Mouse (Mus musculus) gastrocnemius, adult 2 months (tissue): ENCODE results near the gene Tmem45b. TPM values are rescaled to one million over a fixed set of nuclear protein-coding genes. Genes with fewer than 3 reads are reported as not detected.
"Not testable (repeated sequence)": the region's sequence is repeated elsewhere in the genome, so short reads cannot be mapped to it uniquely, and the experiment has no call there.

ENCODE experiments used
- DNase-seq: peaks from one replicate; pipeline ENCODE4 v3.0.0; 2022
- H3K27ac ChIP-seq: fragments of 200-600 bp; 2 replicates; pipeline ENCODE4 v1.8.1; 2022; ENCODE audit warnings: mild to moderate bottlenecking
- H3K4me3 ChIP-seq: fragments of 200-600 bp; 2 replicates; pipeline ENCODE4 v1.8.1; 2022; ENCODE audit warnings: mild to moderate bottlenecking, moderate library complexity
- CTCF ChIP-seq: fragments of 200-600 bp; IDR thresholded peaks from 2 replicates; pipeline ENCODE4 v1.8.1; 2022; ENCODE audit warnings: antibody characterized with exemption, mild to moderate bottlenecking, moderate library complexity
- intact Hi-C: fragments of 180-260 bp; cut with DNase I; formaldehyde crosslinking; loops from one replicate; pipeline ENCODE4 v1.15.1; 2025
- long read RNA-seq, 2 experiments: library from polyadenylated mRNA; stranded (forward); transcript quantifications; one replicate each; pipeline ENCODE4 v2.0.0; 2021
- total RNA-seq, 2 experiments: library from RNA; stranded (reverse); gene quantifications; 2 replicates each; pipeline ENCODE4 v1.2.3; 2021

Tmem45b gene
- under 1 TPM in 1 of 2 experiments, not detected in 1; 0.45 TPM for total RNA-seq
- long read RNA-seq, experiment 1, result 0 reads
- long read RNA-seq, experiment 2, partial matches to known transcripts, result 0 of 1 reads
- long read RNA-seq, experiment 2, other reads (novel, unspliced or antisense), result 1 of 1 reads

DNA sequence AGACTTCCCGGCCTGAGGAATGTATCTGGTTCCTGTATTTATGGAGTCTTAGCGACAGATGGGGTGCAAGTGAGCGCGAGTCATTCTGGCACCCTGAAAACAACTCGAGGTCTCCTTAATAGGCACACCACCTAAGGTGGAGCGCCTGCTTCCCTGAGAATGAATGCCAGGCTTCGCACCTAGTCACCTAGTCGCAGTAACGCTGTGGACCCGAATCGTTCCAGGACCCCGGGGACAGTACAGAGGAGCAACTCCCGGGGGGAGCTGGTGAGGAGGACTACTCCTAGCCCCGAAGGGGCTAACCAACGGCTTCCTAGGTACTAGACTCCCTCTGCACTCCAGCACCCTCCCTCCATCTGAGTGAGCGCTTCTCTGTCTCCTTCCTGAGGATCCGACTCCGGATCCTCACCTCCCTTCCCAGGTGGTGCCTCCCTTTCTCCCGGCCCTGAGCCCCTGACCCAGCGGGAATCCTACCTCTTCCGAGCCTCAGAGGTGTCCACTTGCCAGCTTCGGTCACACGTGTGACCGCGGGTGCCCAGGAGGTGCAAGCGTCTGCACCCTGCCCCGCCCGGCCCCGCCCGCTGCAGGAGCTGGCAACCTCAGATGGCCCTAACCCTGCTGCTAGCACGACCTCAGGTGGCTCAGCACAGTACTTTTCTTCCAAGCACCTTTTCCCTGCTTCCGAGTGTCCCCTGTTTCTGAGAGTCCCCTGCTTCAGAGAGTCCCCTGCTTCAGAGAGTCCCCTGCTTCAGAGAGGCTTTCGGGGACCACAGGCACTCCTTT, at the start of gene Tmem45b:
Tmem45b (minus strand) TSS at position 771 of the 783 bp plus-strand sequence.
- no peak within 1 kb of the TSS for H3K4me3 ChIP-seq
- H3K27ac ChIP-seq, result no peak within 1 kb of the TSS
- DNase-seq, result no peak
- no peak for TF ChIP-seq CTCF
- intact Hi-C loops, result no loop called here

DNA sequence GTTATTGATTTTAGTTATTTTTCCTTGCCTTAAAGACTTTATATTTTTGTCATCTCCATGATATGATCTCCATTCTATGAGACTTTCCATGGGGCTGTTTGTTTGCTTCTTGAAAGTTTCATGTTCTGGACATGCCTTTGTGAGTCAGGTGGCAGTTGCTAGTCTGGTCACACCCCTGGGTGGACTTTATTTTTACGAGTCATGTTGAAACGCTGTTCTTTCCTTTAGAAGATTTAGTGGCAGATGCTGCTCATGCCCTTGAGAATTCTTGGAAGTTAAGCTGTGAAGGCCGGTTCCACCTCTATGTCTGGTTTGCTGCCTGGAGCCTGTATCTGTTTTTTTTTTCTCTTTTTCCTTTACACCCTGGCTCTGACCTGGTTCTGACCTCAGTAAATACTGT, 43.9 kb upstream of the Tmem45b start:
- no peak overlapping the region for H3K27ac ChIP-seq
- no peak for DNase-seq
- TF ChIP-seq CTCF, result no peak
- no peak overlapping the region for H3K4me3 ChIP-seq
- intact Hi-C loops, result no loop called here

DNA sequence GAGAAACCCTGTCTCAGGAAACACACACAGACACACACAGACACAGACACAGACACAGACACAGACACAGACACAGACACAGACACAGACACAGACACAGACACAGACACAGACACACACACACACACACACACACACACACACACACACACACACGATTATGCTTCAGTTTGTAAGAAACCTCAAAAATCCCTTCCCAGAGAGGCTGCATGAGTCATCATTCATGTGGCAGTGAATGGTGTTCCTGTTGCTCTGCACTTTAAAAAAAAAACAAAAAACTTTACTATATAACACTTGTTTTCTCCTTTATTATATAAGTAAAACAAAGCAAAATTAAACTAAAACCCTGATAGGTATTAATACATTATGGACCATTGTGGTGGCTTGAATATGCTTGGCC, 37.0 kb upstream of the Tmem45b start:
- H3K4me3 ChIP-seq, result not testable (repeated sequence)

DNA sequence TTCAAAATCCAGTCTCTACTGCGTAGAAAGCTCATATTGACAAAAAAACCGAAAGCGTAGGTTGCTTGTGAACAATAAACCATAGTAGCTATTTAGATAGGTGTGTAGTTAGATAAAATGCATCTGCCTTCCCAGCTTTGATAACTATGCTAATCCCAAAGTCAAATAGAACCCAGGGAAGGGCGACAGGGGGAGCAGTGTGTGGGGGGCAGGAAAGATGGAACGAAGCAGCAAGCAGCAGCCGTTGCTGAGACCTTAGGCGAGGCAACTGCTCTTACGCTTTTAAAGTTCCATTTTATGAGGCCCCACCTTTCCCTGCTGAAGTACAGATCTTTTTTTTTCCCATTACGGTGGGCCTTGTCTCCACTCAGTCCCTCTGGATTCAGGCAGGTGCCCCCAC, 1.1 kb downstream of the Tmem45b start:
- intact Hi-C loops, result no loop called here
- no peak for TF ChIP-seq CTCF
- DNase-seq, result no peak
- H3K4me3 ChIP-seq, result no peak overlapping the region
- no peak overlapping the region for H3K27ac ChIP-seq

More for the DNA sequence above, 37.0 kb upstream of the Tmem45b start:
- H3K27ac ChIP-seq, DNase-seq, intact Hi-C loops: not testable (repeated sequence)

DNA sequence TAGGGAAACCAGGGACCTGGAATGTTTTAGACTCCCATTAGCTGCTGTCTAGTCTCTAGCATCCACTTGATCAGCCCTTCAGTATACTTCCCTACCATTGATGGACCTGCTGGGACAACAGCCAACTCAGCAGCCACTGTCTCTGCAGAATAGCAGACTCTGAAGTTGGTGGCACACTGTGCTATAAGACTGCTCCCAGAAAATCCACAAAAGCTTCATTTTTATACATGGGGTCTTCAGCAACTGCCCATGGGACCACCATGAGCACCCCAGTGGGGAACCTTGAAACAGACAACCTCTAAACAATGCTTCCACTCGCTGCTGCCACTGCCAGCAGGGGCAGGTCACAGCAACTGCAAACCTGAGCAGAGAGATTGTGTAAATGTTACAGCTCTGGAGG, 9.9 kb downstream of the Tmem45b start:
- H3K4me3 ChIP-seq, result no peak overlapping the region
- no peak for DNase-seq
- intact Hi-C loops, result no loop called here
- no peak for TF ChIP-seq CTCF
- no peak overlapping the region for H3K27ac ChIP-seq

DNA sequence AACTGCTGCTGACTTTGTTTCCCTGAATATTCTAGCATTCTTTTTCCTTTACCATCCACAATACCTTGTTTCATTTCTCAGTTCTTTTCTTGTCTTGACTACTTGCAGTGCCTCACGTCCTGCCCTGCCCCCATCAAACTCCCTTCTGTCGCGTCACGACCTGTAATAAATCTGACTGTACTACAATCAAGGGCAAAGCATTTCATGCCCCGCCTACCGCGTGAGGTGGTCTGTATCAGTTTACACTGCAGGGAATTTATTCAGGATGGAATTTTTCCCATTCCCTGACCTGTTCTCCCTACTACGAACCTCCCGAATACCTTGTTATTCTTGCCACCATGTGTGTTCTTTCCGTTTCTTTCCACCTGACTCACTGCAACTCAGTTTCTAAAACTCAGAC, 12.1 kb downstream of the Tmem45b start:
- DNase-seq, result no peak

DNA sequence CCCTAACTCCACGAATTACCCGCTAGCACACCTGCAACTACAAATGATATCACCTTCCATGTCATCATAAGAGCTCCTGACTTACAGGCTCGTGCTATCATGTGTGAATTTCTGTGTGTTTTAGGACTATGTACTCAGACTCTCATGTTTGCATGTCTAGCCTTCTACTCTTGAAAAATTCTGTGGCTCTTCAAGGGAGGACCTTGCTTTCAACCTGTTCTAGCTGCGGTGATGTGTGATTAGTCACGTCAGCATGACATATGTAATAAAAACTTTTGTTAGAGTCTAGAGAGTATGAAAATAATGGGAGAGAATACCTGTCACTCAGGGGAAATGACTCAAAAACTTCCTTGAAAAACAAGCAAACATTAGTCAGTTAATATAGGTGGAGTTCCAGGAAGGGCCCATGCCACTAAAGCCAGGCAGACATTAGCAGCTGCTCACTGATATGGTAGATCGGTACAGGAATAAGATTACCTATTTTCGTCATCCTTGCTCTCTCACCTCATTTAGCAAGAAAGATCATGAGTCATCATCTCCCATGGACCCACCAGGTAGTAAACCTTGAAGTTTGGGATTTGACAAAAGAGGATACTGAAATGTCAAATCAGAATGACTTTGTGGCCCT, 15.0 kb downstream of the Tmem45b start:
- H3K4me3 ChIP-seq, result no peak overlapping the region
- intact Hi-C loops, result no loop called here
- no peak for DNase-seq
- no peak for TF ChIP-seq CTCF
- H3K27ac ChIP-seq, result no peak overlapping the region

More for the DNA sequence above, 12.1 kb downstream of the Tmem45b start:
- Histone ChIP-seq H3K4me3 (no peak overlapping the region), H3K27ac (no peak overlapping the region)
- intact Hi-C loops, result no loop called here
- TF ChIP-seq CTCF, result no peak

DNA sequence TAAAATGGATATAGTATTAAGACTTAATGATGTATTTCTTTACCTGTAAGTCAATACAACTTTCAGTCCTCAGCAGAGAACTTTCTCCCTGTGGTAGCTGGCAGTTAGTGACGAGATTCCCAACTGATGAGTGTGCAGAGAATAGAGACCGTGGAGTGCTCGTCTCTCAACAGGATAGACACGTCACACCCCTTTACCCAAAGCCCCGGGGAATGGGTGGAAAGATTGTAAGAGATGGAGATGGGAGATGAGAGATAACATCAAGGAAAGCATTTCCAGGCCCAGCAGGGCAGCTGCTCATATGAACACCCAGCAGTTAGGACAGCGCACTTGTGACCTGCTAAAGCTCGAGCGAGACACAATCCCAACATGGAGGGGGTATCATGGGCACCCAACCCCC, 20.0 kb downstream of the Tmem45b start:
- no peak for TF ChIP-seq CTCF
- intact Hi-C loops, result no loop called here

DNA sequence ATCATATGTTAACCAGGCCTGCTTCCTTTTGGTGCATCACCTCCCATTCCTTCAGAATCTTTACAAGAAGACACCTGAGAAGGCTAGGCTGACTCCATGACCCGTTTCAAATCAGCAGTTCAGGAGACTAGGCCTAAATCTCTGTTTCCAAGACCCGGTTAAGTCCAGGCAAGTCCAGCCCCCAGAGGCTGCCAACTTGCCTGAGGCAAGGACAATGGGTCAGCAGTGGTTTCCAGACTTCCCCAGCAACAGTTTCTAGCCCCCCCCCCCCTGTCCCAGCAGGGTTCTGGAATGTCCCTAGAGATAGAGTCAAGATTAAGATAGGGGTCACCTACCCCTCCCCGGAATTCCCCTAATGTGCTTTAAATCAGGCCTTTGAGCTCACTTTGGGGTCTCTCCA, 22.8 kb downstream of the Tmem45b start:
- DNase-seq, result no peak
- Histone ChIP-seq H3K4me3 (no peak overlapping the region), H3K27ac (no peak overlapping the region)
- intact Hi-C loops, result no loop called here
- TF ChIP-seq CTCF, result no peak

More for the DNA sequence above, 20.0 kb downstream of the Tmem45b start:
- DNase-seq, result no peak
- no peak overlapping the region for H3K27ac ChIP-seq
- no peak overlapping the region for H3K4me3 ChIP-seq

DNA sequence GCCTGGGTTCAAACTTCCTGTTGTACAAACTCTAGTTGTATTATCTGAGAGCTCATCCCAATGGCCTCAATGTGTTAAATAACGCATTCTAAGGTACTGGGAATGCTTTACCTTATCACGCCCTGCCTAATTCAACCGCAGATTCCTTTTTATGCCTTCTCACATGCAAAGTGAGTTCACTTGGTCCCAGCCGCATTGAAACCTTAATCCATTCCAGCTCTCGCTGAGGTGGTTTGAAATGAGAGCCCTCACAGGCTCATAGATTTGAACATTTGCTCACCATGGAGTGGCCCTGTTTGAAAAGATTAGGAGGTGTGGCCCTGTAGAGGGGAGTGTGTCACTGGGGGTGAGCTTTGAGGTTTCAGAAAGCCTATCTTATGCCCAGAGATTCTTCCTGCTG, 23.9 kb downstream of the Tmem45b start:
- H3K27ac ChIP-seq, result no peak overlapping the region
- no peak overlapping the region for H3K4me3 ChIP-seq
- no peak for DNase-seq
- TF ChIP-seq CTCF, result no peak
- intact Hi-C loops, result no loop called here

DNA sequence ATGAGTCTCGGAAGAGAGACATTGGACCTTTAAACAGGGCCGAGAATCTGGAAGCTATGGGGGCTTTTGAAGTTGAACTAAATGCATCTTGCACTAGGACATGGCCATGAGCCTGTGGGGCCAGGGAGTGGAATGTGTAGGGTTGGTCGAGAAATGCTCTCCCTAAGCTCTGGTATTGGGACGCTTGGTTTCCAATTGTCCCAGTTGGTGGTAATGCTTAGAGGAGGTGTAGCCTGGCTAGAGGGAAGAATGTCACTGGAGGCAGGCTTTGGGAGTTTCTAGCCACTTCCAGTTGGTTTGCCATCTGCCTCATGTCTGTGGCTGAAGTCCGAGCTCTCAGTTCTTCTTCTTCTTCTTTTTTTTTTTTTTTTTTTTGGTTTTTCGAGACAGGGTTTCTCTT, 24.9 kb downstream of the Tmem45b start:
- Histone ChIP-seq H3K4me3 (no peak overlapping the region), H3K27ac (no peak overlapping the region)
- intact Hi-C loops, result no loop called here
- no peak for TF ChIP-seq CTCF
- DNase-seq, result no peak

DNA sequence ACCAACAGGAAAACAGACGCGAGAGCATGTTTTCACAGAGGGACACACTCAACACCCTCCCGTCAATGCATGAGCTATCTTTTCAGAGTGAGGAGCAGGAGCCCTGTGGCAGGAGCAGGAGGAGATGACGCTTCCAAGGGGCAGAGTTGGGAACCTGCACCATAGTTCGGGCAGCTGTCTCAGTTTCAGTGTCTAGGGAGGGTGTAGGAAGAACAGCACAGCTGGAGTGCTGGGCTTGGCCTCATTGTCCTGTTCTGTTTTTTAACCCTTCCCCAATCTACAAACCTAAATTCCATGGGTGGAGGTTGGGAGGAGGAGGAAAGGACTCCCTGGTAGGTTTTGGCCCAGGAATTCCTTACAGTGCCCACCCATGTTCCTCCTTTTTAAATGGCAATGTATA, 25.4 kb downstream of the Tmem45b start:
- TF ChIP-seq CTCF, result no peak
- intact Hi-C loops, result no loop called here
- Histone ChIP-seq H3K27ac (no peak overlapping the region), H3K4me3 (no peak overlapping the region)
- no peak for DNase-seq

DNA sequence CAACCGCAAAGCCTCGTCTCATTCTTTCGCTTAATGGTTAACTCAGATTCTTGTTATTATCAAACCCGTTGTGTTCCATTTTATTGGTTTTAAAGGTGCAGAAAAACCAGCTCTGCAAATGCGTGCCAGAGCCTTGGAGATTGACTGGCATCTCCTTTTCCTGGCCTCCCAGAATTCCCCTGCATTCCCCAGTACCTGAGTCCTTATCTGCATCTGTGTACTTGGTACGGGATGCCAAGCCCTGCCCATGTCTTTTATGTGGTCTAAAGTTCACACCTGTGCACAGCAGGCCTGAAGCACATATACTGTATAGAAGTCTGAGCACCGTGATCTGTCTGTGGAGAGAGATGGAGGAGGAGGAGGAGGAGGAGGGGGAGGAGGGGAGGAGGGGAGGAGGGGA, 26.4 kb downstream of the Tmem45b start:
- H3K27ac ChIP-seq, result no peak overlapping the region
- no peak overlapping the region for H3K4me3 ChIP-seq
- DNase-seq, result no peak
- intact Hi-C loops, result no loop called here
- TF ChIP-seq CTCF, result no peak
